Mouse (Mus musculus) left cerebral cortex, postnatal 14 days (tissue): ENCODE data around the gene Usp35. TPM values are rescaled to one million over a fixed set of nuclear protein-coding genes. Genes with fewer than 3 reads are reported as not detected.

ENCODE experiments used
- DNase-seq, 2 experiments: peaks; one replicate each; pipeline ENCODE4 v3.0.0; 2021 to 2022; ENCODE audit warnings: low spot score in 2 of 2, mixed read lengths in 1 of 2
- intact Hi-C: fragments of 180-260 bp; cut with DNase I; formaldehyde crosslinking; loops from one replicate; pipeline ENCODE4 v1.15.1; 2025
- total RNA-seq, 2 experiments: library from RNA; stranded (reverse); gene quantifications; 2 replicates each; pipeline ENCODE4 v1.2.3; 2021

Usp35 gene
- total RNA-seq, 2 experiments from 2014 or later, result 12.2 to 13.5 TPM

DNA sequence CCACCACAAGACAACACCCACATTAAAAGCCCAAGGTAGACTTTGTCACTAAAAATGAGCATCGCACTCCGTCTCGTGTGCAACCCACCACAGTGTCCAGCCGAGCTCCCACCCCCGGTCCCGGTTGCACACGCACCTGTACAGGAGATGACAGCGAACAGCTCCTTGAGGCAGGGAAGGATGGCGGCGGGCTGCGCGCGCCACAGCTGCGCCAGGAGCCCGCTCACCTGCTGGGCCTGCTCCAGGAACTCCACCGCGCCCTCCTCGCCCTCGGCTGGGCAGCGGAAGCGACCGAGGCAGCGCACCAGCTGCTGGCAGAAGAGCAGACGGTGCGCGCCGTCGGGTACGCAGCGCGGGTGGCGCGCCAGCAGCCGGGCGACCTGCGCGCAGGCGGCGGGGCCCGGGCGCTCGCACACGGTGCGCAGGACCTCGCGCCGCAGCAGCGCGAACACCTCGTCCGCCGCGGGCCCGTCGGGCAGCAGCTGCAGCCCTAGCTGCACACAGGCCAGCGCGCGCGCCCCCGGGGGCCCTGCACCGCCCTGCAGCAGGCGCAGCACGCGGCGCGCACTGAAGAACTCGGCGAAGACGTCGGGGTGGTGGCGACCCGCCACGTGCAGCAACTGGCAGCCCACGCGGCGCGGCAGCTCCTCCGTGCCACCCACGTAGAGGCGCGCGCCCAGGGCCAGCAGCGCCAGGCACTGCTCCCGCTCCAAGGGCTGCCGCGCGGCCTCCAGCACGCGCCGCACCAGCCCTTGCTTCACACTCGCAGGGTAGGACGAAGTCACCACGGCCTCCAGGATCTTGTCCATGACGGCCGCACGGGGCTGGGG lies 6.4 kb downstream of the Usp35 start:
- intact Hi-C loops, result no loop called here

DNA sequence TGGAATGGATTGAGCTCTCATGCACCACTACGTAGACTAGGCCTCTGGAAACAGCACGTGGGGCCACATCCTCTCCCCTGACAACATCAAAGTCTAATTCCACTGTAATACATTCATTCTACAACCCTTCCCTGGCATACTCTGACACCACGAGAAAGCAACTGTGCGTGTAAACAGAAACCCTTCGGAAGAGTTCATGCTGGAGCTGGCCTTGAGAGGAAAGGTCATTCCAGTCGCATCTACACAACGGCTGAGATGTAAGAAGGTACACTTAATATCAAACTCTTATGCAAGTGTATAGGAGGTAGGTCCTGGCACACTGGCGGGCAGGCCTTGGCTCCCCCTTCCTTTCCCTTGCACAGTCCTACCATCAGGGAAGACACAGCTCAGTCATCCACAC lies 7.5 kb downstream of the Usp35 start:
- intact Hi-C loops, result no loop called here
- no peak for DNase-seq

More for the DNA sequence above, 6.4 kb downstream of the Usp35 start:
- DNase-seq, result peak; percentile 59 to 68

DNA sequence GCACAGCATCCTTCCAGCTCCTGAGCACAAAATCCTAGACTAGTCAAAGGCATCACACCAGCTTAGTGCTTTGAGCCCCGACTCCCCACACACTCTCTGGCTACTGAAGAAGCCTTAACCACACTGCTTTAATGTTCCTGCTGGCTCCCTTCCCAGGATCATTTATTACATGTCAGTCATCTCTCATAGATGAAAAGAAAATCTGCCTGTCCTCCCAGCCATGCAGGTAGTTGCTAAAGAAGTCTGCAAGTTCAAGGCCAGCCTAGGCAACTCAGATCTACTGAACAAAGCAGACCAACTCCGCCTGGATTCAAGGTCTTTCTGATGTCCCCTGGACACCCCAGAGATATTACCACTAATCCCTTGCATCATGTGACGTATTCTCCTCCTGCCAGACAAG lies 14.1 kb downstream of the Usp35 start:
- no peak for DNase-seq
- intact Hi-C loops, result no loop called here

DNA sequence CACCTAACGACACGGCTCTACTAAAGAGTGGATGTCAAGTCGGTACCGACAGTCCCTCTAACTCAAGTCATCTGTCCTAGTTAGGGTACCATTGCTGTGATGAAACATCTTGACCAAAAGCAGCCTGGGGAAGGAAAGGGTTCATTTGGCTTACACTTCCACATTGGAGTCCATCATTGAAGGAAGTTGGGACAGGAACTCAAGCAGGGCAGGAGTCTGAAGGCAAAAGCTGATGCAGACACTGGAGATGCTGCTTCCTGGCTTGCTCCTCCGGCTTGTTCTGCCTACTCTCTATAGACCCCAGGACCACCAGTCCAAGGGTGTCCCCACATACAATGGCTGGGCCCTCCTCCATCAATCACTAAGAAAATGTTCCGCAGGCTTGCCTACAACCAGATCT lies 16.2 kb downstream of the Usp35 start:
- intact Hi-C loops, result no loop called here
- no peak for DNase-seq

DNA sequence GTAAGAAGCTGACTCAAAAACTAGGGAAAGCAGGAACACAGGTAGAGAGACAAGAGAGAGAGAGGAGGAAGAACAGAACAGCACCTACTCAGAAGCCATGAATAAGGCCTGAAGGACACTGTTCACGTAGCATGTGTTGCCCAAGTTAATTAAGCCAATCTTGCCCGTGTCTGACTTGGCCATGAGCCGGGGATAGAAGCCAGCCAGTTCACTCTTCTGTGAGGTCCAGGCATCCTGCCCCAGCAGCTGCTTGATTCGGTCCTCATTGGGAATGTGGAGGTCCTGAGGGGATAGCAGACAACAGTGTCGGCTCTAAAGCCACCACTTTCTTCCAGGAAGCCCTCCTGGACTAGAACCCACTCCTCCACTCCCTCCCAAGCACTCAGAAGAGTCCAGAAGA lies 17.2 kb downstream of the Usp35 start:
- intact Hi-C loops, result no loop called here
- no peak for DNase-seq

DNA sequence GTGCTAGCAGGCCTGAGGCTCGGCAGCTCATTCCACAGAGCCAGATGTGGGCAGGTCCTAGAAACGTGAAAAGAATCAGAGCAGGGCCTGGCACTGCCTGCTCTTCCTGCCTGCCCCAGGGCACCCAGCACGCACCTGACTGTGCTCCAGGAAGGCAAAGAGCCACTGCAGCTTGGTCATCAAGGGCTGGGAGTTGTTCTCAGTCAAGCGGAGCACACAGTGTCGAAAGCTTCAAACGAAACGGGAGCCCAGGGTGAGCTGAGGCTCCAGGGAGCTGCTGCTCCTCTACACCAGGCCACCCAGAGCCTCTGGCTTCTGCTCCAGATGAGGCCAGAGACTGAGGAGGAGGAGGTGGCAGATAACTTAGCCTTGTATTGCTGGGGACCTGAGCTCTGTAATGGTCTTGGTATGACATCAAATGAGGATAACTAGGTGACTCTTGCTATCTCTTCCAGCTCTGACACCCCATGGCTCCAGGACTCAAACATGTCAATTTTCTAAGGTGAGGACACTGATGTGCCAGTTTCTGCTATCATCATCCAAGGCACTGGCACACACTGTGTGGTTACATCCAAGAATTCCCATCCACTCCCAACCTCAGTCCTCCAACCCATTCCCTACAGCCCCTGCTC lies 18.3 kb downstream of the Usp35 start:
- intact Hi-C loops, result no loop called here
- DNase-seq, result no peak

DNA sequence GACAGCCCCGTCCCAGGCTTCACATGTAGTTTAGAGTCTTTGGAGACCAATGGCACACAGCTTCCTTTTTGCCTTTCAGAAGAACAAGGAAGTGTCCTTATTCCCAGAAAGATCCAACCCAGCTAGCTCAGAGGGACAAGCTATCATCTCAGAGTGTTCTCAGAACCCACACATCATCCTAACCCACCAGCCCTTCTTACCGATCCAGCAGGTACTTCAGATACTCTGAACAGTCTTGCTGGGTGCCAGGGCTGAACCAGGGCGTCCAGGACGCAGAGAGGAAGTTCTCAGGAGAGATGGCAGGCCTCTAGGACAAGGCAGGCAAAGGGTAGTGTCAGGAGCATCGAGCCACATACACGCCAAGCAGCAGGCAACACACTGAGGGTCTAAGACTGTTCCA lies 19.0 kb downstream of the Usp35 start:
- intact Hi-C loops, result no loop called here

DNA sequence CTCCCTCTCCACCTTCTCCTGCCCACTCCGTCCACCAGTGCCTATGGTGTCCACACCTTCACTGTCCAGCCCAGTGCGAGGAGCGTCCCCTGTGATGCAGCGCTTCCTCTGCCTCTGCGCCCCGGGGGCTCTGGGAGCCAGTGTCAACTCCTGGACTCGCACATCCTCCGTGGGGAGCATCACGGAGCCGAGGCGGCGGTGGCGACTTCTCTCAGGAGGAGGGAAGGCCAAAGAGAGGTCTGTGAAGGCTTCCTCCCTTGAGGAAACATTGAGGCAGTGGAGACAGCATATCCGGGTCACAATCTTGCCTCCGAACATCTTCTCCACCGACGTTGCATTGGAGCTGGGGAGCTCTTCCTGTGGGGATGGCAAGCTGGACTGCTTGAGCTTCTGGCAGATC lies 19.6 kb downstream of the Usp35 start:
- intact Hi-C loops, result no loop called here
- no peak for DNase-seq

More for the DNA sequence above, 19.0 kb downstream of the Usp35 start:
- DNase-seq, result no peak

DNA sequence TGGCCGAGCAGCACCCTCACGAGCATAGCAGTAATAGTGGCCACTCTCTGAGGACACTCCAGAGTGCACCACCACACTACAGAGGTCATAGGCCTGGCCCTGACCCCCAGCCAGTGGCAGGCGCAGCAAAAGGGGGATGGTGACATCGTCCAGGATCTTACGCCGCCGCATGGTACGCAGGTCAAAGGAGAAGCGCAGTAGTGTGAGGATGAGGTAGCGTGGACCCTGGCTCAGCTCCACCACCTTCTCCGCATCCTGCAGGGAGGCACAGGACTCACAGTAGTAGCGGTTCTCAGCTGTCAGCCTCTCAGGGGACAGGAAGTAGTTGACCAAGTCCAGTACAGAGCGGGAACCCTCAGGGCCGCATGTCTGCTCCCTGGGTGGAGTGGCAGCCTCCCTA lies 20.2 kb downstream of the Usp35 start:
- DNase-seq, result no peak
- intact Hi-C loops, result no loop called here

DNA sequence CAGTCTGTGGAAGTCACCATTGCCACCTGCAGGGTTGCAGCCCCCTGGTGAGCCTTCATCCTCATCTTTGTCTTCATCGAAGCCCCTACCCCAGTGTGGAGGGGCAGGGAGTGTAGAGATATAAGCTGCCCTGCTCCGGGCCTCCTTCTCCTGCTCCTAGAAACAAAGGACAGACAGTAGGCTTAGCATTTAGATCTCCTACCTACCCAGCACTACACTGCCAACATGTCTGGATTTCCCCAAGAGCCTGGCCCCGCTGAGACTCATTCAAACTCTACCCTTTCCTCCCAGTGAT lies 21.5 kb downstream of the Usp35 start:
- DNase-seq, result no peak

DNA sequence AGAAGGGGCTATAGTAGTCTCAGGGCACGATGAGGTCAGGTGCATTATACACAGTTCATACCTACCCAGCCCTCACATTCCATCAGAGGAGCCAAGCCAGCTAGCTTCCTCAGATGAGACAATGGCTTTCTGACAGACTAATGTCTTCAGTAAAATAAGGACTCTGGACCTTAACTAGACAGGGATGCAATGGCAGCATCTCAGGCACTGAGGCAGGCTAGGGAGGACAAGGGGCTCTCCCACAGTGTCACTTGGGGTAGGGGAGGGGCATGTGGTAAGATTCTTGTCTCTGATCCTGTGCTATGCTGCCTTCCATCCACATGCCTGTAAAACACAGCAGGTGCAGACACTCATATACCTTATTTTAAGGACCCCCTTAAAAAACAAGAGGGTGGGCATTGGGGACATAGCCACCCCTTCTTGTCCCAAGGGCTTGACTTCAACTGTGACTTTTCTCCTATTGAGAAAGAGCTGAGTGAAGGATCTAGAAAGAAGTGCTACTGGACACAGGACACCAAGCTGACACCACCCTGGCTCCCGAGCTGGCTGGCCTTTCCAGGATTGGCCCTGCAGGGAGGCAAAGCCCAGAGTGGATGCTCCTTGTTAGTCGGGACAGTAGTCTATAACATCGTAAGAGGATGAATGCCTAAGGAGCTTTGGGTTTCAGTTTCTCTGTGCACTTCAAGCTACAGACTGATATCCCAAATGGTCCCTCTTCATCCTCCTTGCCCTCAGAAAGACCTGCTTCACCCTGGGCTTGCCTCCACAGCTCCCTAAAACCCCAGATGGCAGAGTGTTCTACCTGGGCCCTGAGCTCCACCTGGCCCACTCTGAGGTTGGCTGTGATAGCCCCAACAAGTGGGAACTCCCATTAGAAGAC lies 22.1 kb downstream of the Usp35 start:
- intact Hi-C loops, result no loop called here
- DNase-seq, result no peak

More for the DNA sequence above, 21.5 kb downstream of the Usp35 start:
- intact Hi-C loops, result no loop called here

DNA sequence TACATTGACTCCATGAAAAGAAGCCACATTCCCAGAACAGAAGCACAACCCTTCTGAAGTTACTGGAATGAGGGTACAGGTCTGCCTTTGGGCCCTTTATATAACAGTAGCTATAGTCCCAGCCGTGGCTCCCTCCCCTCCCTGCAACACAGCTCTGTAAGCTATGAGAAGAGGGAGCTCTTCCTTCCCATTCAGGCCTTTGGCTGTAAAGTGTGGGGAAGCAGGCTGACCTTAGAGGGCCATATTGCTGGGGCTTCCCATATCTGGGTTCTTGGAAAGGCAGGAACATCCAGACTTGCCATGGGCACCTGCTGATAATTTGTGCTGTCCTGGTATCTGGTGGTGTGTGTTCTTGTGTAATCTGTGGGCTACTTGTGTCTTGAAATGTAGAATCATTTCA lies 24.3 kb downstream of the Usp35 start:
- intact Hi-C loops, result no loop called here
- DNase-seq, result peak in 1 of 2 experiments; percentile 1

DNA sequence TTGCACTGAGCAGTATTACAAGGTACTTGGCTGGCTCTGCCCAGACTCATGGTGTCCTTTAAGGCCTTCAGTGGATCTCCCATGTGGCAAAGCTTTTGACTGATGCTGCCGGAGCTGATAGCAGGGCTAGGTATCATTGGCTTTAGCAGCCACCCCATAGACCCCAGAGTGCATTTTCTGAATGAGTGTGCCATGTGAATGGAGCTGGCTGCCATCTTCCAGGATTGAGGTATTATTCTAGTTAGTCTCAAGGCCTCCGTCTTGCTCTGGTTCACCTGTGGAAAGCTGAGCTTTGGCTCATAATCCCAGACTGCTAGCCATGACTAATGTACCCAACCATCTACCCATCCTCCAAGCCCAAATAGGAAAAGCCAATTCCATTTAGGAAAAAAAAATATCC lies 25.0 kb downstream of the Usp35 start:
- no peak for DNase-seq
- intact Hi-C loops, result no loop called here

DNA sequence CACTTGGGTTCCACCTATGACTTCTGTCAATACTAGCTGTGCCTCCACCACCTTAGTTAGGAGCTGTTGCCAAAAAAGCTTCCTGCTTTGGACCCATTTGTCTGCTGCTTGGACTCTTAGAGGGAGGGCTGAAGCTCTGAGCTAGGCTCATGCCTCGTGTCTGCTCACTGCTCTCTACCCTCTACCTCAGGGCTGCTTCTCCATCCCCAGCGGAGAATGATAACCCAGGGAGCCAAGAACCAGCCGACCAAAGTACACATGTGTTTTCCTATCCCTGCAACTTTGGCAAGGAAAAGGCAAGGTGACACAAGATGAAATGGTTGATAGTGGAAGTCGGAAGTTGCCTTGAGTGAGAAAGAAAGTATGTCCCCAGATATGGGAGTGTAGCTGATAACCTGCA lies 26.6 kb downstream of the Usp35 start:
- peak in 1 of 2 experiments; percentile 1 for DNase-seq
- intact Hi-C loops, result no loop called here

DNA sequence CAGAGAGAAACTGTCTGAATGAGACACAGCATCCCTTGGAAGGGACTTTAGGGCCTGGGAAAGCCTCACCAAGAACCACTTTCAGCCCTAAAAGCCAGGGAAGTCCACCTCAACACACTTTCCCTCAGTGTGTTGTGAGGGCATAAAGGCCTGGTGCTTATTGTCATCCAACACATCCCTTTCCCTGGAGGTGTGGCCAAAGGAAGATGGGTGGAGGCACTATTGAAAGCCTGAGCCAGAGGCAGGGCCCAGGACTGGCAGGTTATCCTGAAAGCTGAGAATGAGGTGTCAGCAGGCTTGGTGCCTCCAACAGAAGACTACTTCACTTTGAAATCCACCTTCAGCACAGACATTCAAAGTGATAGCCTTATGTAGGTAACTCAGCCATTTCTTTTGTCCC lies 27.3 kb downstream of the Usp35 start:
- intact Hi-C loops, result no loop called here
- peak in 1 of 2 experiments; percentile 1 for DNase-seq

DNA sequence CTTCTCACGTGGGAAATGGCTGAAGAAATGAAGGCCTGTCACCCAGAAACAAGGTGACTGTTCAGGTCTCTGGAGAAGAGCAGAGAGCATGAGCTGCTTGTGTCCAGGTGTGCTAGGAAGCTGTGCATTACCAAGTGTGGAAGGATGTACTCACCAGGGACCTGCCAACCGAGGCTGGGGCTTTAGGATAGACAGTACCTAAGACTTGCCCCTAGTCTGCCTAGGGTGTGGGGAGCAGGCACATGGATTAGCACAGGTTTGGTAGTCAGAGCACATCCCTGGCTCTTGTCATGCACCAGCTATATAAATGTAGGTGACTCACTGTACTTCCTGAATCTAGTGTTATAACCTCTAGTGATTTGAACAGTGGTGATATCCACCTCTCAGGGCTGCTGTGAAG lies 28.2 kb downstream of the Usp35 start:
- no peak for DNase-seq
- intact Hi-C loops, result no loop called here

DNA sequence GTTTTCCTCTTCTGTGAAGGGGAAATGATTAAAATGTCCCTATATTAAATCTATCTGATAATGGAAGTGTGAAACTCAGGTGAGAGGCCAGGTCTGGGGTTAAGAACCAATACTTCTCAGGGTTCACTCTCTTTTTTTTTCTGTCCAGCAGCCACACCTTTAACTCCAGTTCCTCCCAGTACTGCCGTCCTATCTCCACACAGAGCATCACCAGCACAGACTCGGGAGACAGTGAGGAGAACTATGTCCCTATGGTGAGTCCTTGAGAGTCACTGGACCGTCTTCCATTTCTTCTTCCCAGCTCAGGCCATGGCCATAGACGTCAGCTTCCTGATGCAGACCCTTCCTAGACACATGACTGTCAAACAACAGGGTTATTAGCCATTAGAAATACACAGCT lies 28.9 kb downstream of the Usp35 start:
- no peak for DNase-seq
- intact Hi-C loops, result no loop called here

DNA sequence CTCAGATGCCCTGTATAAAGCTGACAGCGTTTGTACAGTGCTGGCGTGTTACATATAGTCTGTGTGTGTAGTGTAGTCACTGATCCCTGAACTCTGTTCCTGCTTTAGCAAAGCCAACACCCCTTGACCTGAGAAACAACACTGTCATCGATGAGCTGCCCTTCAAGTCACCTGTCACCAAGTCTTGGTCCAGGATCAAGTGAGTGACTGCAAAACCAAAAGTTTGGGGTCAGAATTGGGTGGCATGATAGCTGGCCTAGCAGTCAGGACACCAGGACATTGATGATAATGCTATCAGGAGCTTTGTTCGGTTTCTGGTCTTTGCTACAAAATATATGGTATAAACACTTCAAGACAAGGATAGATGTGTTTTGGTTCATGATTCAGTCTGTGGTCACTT lies 29.6 kb downstream of the Usp35 start:
- DNase-seq, result no peak
- intact Hi-C loops, result no loop called here

DNA sequence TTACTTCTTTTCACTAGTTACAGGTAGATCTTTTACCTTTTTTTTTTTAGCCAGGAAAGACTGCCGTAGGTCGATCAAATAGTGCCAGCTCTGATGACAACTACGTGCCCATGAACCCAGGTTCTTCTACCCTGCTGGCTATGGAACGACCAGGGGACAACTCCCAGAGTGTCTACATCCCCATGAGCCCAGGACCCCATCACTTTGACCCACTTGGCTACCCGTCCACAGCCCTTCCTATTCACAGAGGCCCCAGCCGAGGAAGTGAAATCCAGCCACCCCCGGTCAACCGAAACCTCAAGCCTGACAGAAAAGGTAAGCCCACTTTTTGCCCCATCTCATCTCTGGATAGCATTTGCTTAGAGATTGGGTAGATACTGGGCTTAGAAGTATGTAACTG lies 30.5 kb downstream of the Usp35 start:
- intact Hi-C loops, result no loop called here
- no peak for DNase-seq

DNA sequence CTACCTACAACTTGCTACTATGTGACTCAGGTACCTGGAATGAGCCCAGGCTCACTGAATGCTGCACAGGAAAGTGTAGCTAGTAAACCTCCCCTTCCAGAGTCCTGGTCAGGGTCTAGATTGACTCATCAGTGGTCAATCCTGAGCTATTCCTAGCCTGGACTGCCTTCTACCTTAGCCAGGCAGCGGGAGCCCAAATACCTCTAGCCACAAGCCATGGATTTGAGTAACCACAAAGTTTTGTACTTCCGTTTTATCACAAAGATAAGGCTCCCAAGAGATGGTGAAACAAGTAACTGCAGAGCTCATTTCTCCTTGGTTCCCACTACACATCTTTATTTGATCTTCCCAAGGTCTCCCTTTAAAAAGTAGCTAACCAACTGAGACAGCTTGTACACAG lies 30.9 kb downstream of the Usp35 start:
- DNase-seq, result no peak
- intact Hi-C loops, result no loop called here
